Mouse (Mus musculus) megakaryocyte, embryonic 14.5 days (primary cell): ENCODE data around the gene Armc9.

Experiments used
- FLI1 ChIP-seq: IDR thresholded peaks from 2 replicates; pipeline ENCODE4 v1.6.1; 2012; ENCODE audit warnings: low read length, inconsistent platforms, mixed read lengths
- GATA1 ChIP-seq: IDR thresholded peaks from 3 replicates; pipeline ENCODE4 v1.6.1; 2012; ENCODE audit warnings: mixed read lengths, low read length, inconsistent platforms, borderline replicate concordance

DNA sequence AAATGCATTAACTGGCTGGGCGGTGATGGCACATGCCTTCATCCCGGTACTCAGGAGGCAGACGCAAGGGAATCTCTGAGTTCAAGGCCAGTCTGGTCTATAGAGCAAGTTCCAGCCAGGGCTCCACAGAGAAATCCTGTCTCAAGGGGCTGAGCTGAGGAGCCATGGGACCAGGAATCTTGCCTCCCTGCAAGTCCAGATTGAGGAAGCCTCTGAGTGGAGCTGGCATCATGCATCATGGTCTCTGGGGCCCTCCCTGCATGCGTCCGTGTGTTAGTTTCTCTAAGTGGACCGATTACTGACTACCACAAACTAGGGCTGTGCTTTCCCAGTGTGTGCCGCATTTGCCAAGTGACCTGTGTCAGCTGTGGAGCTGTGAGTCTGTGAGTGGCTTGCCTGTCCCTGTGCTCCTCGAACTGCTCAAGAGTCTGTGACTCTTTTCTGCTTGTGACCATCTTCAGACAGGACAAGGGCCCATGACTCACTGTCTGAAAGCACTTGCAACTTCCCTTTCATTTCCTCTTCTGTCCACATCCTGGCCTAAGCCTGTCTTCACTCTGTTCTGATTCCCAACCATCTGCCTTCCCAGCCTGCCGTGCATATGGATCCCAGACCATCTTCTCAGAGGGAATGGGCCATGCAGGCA, 74.7 kb downstream of the Armc9 start:
- TF ChIP-seq GATA1 (no peak), FLI1 (no peak)
